Mouse (Mus musculus): ENCODE results near the gene Foxp1.

Foxp1 gene

GRCm38 (mm10) chr6:99050288-99051006, 472.1 kb downstream of the Foxp1 start:
- DNase-seq (ENCODE audit: low spot score in 2 of 2), result no peak

GRCm38 (mm10) chr6:99047322-99047721, 475.2 kb downstream of the Foxp1 start:
- no peak for DNase-seq (ENCODE audit: low spot score in 2 of 2)

GRCm38 (mm10) chr6:99045845-99046788, 476.4 kb downstream of the Foxp1 start:
- DNase-seq (ENCODE audit: low spot score in 2 of 2), result no peak

GRCm38 (mm10) chr6:99043932-99044664, 478.4 kb downstream of the Foxp1 start:
- DNase-seq (ENCODE audit: low spot score in 2 of 2), result no peak

- DNase-seq (ENCODE audit: low spot score in 2 of 2), result no peak
Measured at GRCm38 (mm10) chr6:99043226-99043625, 479.3 kb downstream of the Foxp1 start.

- no peak for DNase-seq (ENCODE audit: low spot score in 2 of 2)
Measured at GRCm38 (mm10) chr6:99042175-99042954, 480.2 kb downstream of the Foxp1 start.

GRCm38 (mm10) chr6:99038977-99039376, 483.5 kb downstream of the Foxp1 start:
- no peak for DNase-seq (ENCODE audit: low spot score in 2 of 2)

- no peak for DNase-seq (ENCODE audit: low spot score in 2 of 2)
Measured at GRCm38 (mm10) chr6:99035459-99036375, 486.8 kb downstream of the Foxp1 start.

GRCm38 (mm10) chr6:99033062-99033461, 489.5 kb downstream of the Foxp1 start:
- DNase-seq (ENCODE audit: low spot score in 2 of 2), result no peak

- DNase-seq (ENCODE audit: low spot score in 2 of 2), result no peak
Measured at GRCm38 (mm10) chr6:99031321-99031903, 491.1 kb downstream of the Foxp1 start.

GRCm38 (mm10) chr6:99030251-99030650, 492.3 kb downstream of the Foxp1 start:
- DNase-seq (ENCODE audit: low spot score in 2 of 2), result no peak

GRCm38 (mm10) chr6:99029438-99029837, 493.1 kb downstream of the Foxp1 start:
- no peak for DNase-seq (ENCODE audit: low spot score in 2 of 2)

- DNase-seq (ENCODE audit: low spot score in 2 of 2), result no peak
Measured at GRCm38 (mm10) chr6:99028989-99029305, 493.6 kb downstream of the Foxp1 start.

GRCm38 (mm10) chr6:99028161-99028988, 494.1 kb downstream of the Foxp1 start:
- peak; percentile 63 to 69 for DNase-seq (ENCODE audit: low spot score in 2 of 2)

- DNase-seq (ENCODE audit: low spot score in 2 of 2), result no peak
Measured at GRCm38 (mm10) chr6:99027542-99028160, 494.9 kb downstream of the Foxp1 start.

GRCm38 (mm10) chr6:99026635-99027541, 495.6 kb downstream of the Foxp1 start:
- no peak for DNase-seq (ENCODE audit: low spot score in 2 of 2)

- no peak for DNase-seq (ENCODE audit: low spot score in 2 of 2)
Measured at GRCm38 (mm10) chr6:99026040-99026439, 496.5 kb downstream of the Foxp1 start.

GRCm38 (mm10) chr6:99024588-99024987, 497.9 kb downstream of the Foxp1 start:
- DNase-seq (ENCODE audit: low spot score in 2 of 2), result no peak
